Mouse (Mus musculus) MEL (cell line): ENCODE measurements at regions not wholly inside any gene's neighbourhood (a gene's known extent, or its start where the extent isn't known, plus 50 kb on each side); places are given as distances from the start of the nearest gene placed in this dataset.
A peak's percentile ranks its signal among the peaks of the same experiment; 100 is the strongest.
"Not testable (repeated sequence)": the region's sequence is repeated elsewhere in the genome, so short reads cannot be mapped to it uniquely, and the experiment has no call there.

ENCODE experiments used
- DNase-seq: peaks from one replicate; pipeline ENCODE4 v3.0.0; 2011; ENCODE audit warnings: low read depth, low spot score
- H3K27ac ChIP-seq: 2 replicates; pipeline ENCODE4 v1.5.1; 2012; ENCODE audit warnings: low read depth, mild to moderate bottlenecking, control low read depth, low read length, moderate library complexity; ENCODE audit not compliant: control insufficient read depth
- H3K27me3 ChIP-seq, 2 experiments: fragments of 150-350 bp in 1 of 2; sonication (generic) in 1 of 2; 2 replicates each; pipeline ENCODE4 v1.6.1; 2012; ENCODE audit warnings: low read length in 2 of 2, mild to moderate bottlenecking in 2 of 2, improper control_type of control experiment in 1 of 2, moderate library complexity in 1 of 2; ENCODE audit not compliant: insufficient read depth in 2 of 2, control insufficient read depth in 1 of 2
- H3K36me3 ChIP-seq, 2 experiments: 2 replicates each; pipeline ENCODE4 v1.6.1; 2012 to 2014; ENCODE audit warnings: low read length in 2 of 2, improper control_type of control experiment in 1 of 2, inconsistent platforms in 1 of 2, mild to moderate bottlenecking in 1 of 2; ENCODE audit not compliant: insufficient read depth in 2 of 2, control insufficient read depth in 1 of 2
- H3K4me1 ChIP-seq, 2 experiments: fragments of 150-350 bp in 1 of 2; sonication (generic) in 1 of 2; 2 replicates each; pipeline ENCODE4 v1.6.1; 2012; ENCODE audit warnings: low read length in 2 of 2, improper control_type of control experiment in 1 of 2, mild to moderate bottlenecking in 1 of 2; ENCODE audit not compliant: insufficient read depth in 2 of 2, control insufficient read depth in 1 of 2
- H3K4me3 ChIP-seq, 2 experiments: fragments of 150-350 bp in 1 of 2; sonication (generic) in 1 of 2; 2 replicates each; pipeline ENCODE4 v1.5.1; 2012; ENCODE audit warnings: low read depth in 2 of 2, low read length in 2 of 2, mild to moderate bottlenecking in 2 of 2, moderate library complexity in 2 of 2, control low read depth in 1 of 2, improper control_type of control experiment in 1 of 2; ENCODE audit not compliant: control insufficient read depth in 1 of 2, insufficient read depth in 1 of 2
- H3K79me2 ChIP-seq: 2 replicates; pipeline ENCODE4 v1.6.1; 2012; ENCODE audit warnings: mild to moderate bottlenecking, low read length, moderate library complexity; ENCODE audit not compliant: control insufficient read depth, poor library complexity, insufficient read depth
- H3K9ac ChIP-seq: 2 replicates; pipeline ENCODE4 v1.6.1; 2012; ENCODE audit warnings: low read depth, mild to moderate bottlenecking, control low read depth, low read length, moderate library complexity; ENCODE audit not compliant: control insufficient read depth, poor library complexity, severe bottlenecking
- H3K9me3 ChIP-seq: fragments of 150-350 bp; sonication (generic); replicated peaks from 2 replicates; pipeline ENCODE4 v1.6.1; 2012; ENCODE audit warnings: mild to moderate bottlenecking, low read length, improper control_type of control experiment, moderate library complexity; ENCODE audit not compliant: insufficient read depth
- BHLHE40 ChIP-seq: IDR thresholded peaks from 2 replicates; pipeline ENCODE4 v1.6.1; 2012; ENCODE audit warnings: low read depth, mild to moderate bottlenecking, inconsistent platforms, low read length, improper control_type of control experiment, borderline replicate concordance
- CHD2 ChIP-seq: IDR thresholded peaks from 2 replicates; pipeline ENCODE4 v1.6.1; 2011; ENCODE audit warnings: low read length, improper control_type of control experiment
- E2F4 ChIP-seq: IDR thresholded peaks from 2 replicates; pipeline ENCODE4 v1.6.1; 2011; ENCODE audit warnings: low read depth, low read length, improper control_type of control experiment, borderline replicate concordance
- ELF1 ChIP-seq: IDR thresholded peaks from 2 replicates; pipeline ENCODE4 v1.6.1; 2014; ENCODE audit warnings: low read depth, mild to moderate bottlenecking, inconsistent platforms, low read length, improper control_type of control experiment, moderate library complexity
- ETS1 ChIP-seq: IDR thresholded peaks from 2 replicates; pipeline ENCODE4 v1.6.1; 2012; ENCODE audit warnings: low read depth, mild to moderate bottlenecking, inconsistent platforms, low read length, improper control_type of control experiment, moderate library complexity
- GABPA ChIP-seq: IDR thresholded peaks from 2 replicates; pipeline ENCODE4 v1.6.1; 2012; ENCODE audit warnings: low read depth, mild to moderate bottlenecking, inconsistent platforms, low read length, improper control_type of control experiment, moderate library complexity
- HCFC1 ChIP-seq: IDR thresholded peaks from 2 replicates; pipeline ENCODE4 v1.6.1; 2012; ENCODE audit warnings: low read depth, mild to moderate bottlenecking, inconsistent platforms, low read length, improper control_type of control experiment, moderate library complexity
- MEF2A ChIP-seq: IDR thresholded peaks from 2 replicates; pipeline ENCODE4 v1.6.1; 2014; ENCODE audit warnings: low read depth, mild to moderate bottlenecking, inconsistent platforms, low read length, improper control_type of control experiment; ENCODE audit not compliant: poor library complexity, insufficient replicate concordance, severe bottlenecking; ENCODE audit errors: extremely low read depth
- MYC ChIP-seq: IDR thresholded peaks from 2 replicates; pipeline ENCODE4 v1.6.1; 2011; ENCODE audit warnings: low read depth, mild to moderate bottlenecking, low read length, improper control_type of control experiment, moderate library complexity
- RAD21 ChIP-seq: IDR thresholded peaks from 2 replicates; pipeline ENCODE4 v1.6.1; 2011; ENCODE audit warnings: mild to moderate bottlenecking, low read depth, low read length, improper control_type of control experiment
- USF2 ChIP-seq, 2 experiments: IDR thresholded peaks; 2 replicates each; pipeline ENCODE4 v1.6.1; 2011 to 2012; ENCODE audit warnings: improper control_type of control experiment in 2 of 2, low read length in 2 of 2, borderline replicate concordance in 1 of 2, inconsistent platforms in 1 of 2, low read depth in 1 of 2, mild to moderate bottlenecking in 1 of 2; ENCODE audit not compliant: insufficient read depth in 1 of 2

DNA sequence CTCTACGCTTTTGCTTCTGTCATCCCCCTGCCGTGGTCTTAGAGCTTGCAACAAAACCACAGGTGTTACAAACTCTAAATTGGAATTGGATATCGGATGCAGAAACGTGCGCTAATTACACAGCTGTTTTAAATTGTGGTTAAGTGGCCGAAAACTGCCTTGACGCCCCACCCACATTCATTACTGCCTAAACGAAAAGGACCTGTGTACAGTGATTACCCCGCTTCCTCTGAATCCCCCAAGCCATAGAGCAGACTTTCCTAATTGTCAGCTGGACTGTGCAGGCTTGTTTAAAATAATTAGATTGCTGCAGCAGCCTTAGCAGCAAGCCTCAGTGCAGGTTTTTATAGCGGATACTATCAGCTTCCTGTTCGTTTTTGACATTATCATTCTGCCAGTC, 94.7 kb downstream of the Cxxc4 start:
- Histone ChIP-seq H3K36me3 (no peaks in the 10 kb centered on the region; a peak in 1 of 4 replicates), H3K27ac (no peak overlapping the region), H3K9me3 (no peaks in the 10 kb centered on the region), H3K9ac (peak overlapping the region; percentile 8; the same call in 1 of the 2 replicates), H3K79me2 (no peaks in the 10 kb centered on the region), H3K4me3 (peak overlapping the region; percentile 57 to 69), H3K4me1 (no peaks in the 10 kb centered on the region), H3K27me3 (no peaks in the 10 kb centered on the region)
- peak; percentile 21 for DNase-seq
- no peak for TF ChIP-seq MEF2A
- TF ChIP-seq BHLHE40, result peak; percentile 29; the same call in 1 of the 2 replicates

- H3K27me3 ChIP-seq, result no peaks in the 10 kb centered on the region
- no peaks in the 10 kb centered on the region for H3K79me2 ChIP-seq
- peak overlapping the region; percentile 57 to 69 for H3K4me3 ChIP-seq
Measured at GRCm38 (mm10) chr3:134331499-134332153, 95.3 kb downstream of the Cxxc4 start.

GRCm38 (mm10) chr3:134339093-134339695, 102.9 kb downstream of the Cxxc4 start:
- not testable (repeated sequence) for H3K4me3 ChIP-seq, H3K27me3 ChIP-seq, H3K27ac ChIP-seq, H3K9ac ChIP-seq, H3K79me2 ChIP-seq, H3K9me3 ChIP-seq, H3K36me3 ChIP-seq, H3K4me1 ChIP-seq
- DNase-seq, result peak; percentile 83
- 0 out of 2 replicates have a peak, but pooled peaks have one; percentile 30 for TF ChIP-seq MYC
- TF ChIP-seq ELF1, result peak; percentile 76
- 0 out of 2 replicates have a peak, but pooled peaks have one; percentile 23 for TF ChIP-seq ETS1
- TF ChIP-seq HCFC1, result 0 out of 2 replicates have a peak, but pooled peaks have one; percentile 60

More at GRCm38 (mm10) chr3:134331499-134332153, 95.3 kb downstream of the Cxxc4 start:
- H3K36me3 ChIP-seq, result no peaks in the 10 kb centered on the region; a peak in 1 of 4 replicates
- no peaks in the 10 kb centered on the region for H3K9me3 ChIP-seq
- TF ChIP-seq GABPA, result no peak
- no peak for TF ChIP-seq USF2 (IDR thresholded peaks at IDR 0.05; ENCODE audit: borderline replicate concordance in 1 of 2, insufficient read depth in 1 of 2, low read depth in 1 of 2, low read length in 2 of 2)
- no peak for TF ChIP-seq E2F4
- TF ChIP-seq ELF1, result no peak
- TF ChIP-seq CHD2, result no peak
- TF ChIP-seq RAD21, result no peak; the same call in 1 of the 2 replicates
- DNase-seq, result peak; percentile 50
- no peaks in the 10 kb centered on the region for H3K4me1 ChIP-seq
- no peak overlapping the region for H3K27ac ChIP-seq
- H3K9ac ChIP-seq, result peak overlapping the region; percentile 12; the same call in 1 of the 2 replicates
